Mouse (Mus musculus) central nervous system, embryonic 11.5 days (tissue): ENCODE results near the gene Slc16a5. TPM values are rescaled to one million over a fixed set of nuclear protein-coding genes. Genes with fewer than 3 reads are reported as not detected.

ENCODE experiments used
- polyA plus RNA-seq: library from polyadenylated mRNA; depleted of rRNA; stranded (reverse); fragments of >200 nt; gene quantifications from 2 replicates; pipeline ENCODE4 v1.2.3, GENCODE M21; 2012; rRNA removed

Slc16a5 gene
- 0.04 TPM in 1 of 2 replicates, not detected in the other for polyA plus RNA-seq

GRCm38 (mm10) chr11:115462243-115462891 is at the start of gene Slc16a5:
Slc16a5 (plus strand) TSS chr11:115462474.

GRCm38 (mm10) chr11:115419531-115420237 is 42.6 kb upstream of the Slc16a5 start, which contains the start of the genes Atp5h and Kctd2:
Atp5h (minus strand) TSS chr11:115419962.
Kctd2 (plus strand) TSS chr11:115420128.

GRCm38 (mm10) chr11:115439906-115440595 is 22.2 kb upstream of the Slc16a5 start, which contains the start of gene Trim80:
Trim80 (plus strand) TSS chr11:115440545.

GRCm38 (mm10) chr11:115475025-115475757 is 12.9 kb downstream of the Slc16a5 start, which contains the start of gene Armc7:
Armc7 (plus strand) TSS chr11:115475667.

GRCm38 (mm10) chr11:115491356-115492083 is 29.2 kb downstream of the Slc16a5 start, which contains the start of gene Nt5c:
Nt5c (minus strand) TSS chr11:115491862.

GRCm38 (mm10) chr11:115514238-115514663 is 52.0 kb downstream of the Slc16a5 start, which contains the start of gene Jpt1:
Jpt1 (minus strand) TSS chr11:115514387.

Other genes starting within 250 kb of the Slc16a5 start
- 1.1 and 1.7 TPM in 2 replicates for gene Grin2c, start 195.2 kb upstream of the Slc16a5 start, polyA plus RNA-seq
- gene Fdxr, start 185.4 kb upstream of the Slc16a5 start, polyA plus RNA-seq: 15.7 and 16.2 TPM in 2 replicates
- gene Fads6, start 164.8 kb upstream of the Slc16a5 start, polyA plus RNA-seq: 1.1 and 1.2 TPM in 2 replicates
- gene Otop2, start 155.3 kb upstream of the Slc16a5 start, polyA plus RNA-seq: 0.06 and 0.19 TPM in 2 replicates
- 0.01 and 0.02 TPM in 2 replicates for gene Ush1g, start 140.4 kb upstream of the Slc16a5 start, polyA plus RNA-seq
- 0.13 and 0.15 TPM in 2 replicates for gene Otop3, start 127.7 kb upstream of the Slc16a5 start, polyA plus RNA-seq
- gene Hid1, start 94.7 kb upstream of the Slc16a5 start, polyA plus RNA-seq: 14.4 and 17.7 TPM in 2 replicates
- 29.3 and 33.6 TPM in 2 replicates for gene Cdr2l, start 80.6 kb upstream of the Slc16a5 start, polyA plus RNA-seq
- 139 and 210 TPM in 2 replicates for gene Mrpl58, start 58.7 kb upstream of the Slc16a5 start, polyA plus RNA-seq
- 593 and 879 TPM in 2 replicates for gene Atp5h, start 42.5 kb upstream of the Slc16a5 start, polyA plus RNA-seq
- gene Kctd2, start 42.3 kb upstream of the Slc16a5 start, polyA plus RNA-seq: 40.2 and 48.1 TPM in 2 replicates
- 0.10 TPM in 2 replicates for gene Trim80, start 21.9 kb upstream of the Slc16a5 start, polyA plus RNA-seq
- gene Armc7, start 13.2 kb downstream of the Slc16a5 start, polyA plus RNA-seq: 5.2 and 5.9 TPM in 2 replicates
- 50.7 and 84.0 TPM in 2 replicates for gene Nt5c, start 29.4 kb downstream of the Slc16a5 start, polyA plus RNA-seq
- gene Jpt1, start 51.9 kb downstream of the Slc16a5 start, polyA plus RNA-seq: 491 and 541 TPM in 2 replicates
- gene Sumo2, start 73.8 kb downstream of the Slc16a5 start, polyA plus RNA-seq: 729 and 931 TPM in 2 replicates
- 177 and 260 TPM in 2 replicates for gene Nup85, start 102.0 kb downstream of the Slc16a5 start, polyA plus RNA-seq
- 46.0 and 49.5 TPM in 2 replicates for gene Mrps7, start 141.5 kb downstream of the Slc16a5 start, polyA plus RNA-seq
- 27.1 and 43.6 TPM in 2 replicates for gene Gga3, start 141.6 kb downstream of the Slc16a5 start, polyA plus RNA-seq
- 16.9 and 20.8 TPM in 2 replicates for gene Mif4gd, start 150.5 kb downstream of the Slc16a5 start, polyA plus RNA-seq
- gene Slc25a19, start 165.8 kb downstream of the Slc16a5 start, polyA plus RNA-seq: 28.0 and 28.7 TPM in 2 replicates
- gene Grb2, start 246.1 kb downstream of the Slc16a5 start, polyA plus RNA-seq: 66.4 and 72.0 TPM in 2 replicates